Mouse (Mus musculus): ENCODE results near the gene Zfp57.

Gene Zfp57

GRCm38 (mm10) chr17:37045611-37046311 lies 44.8 kb downstream of the Zfp57 start, which contains the start of gene Gabbr1:
TSS of gene Gabbr1 (plus strand) at chr17:37045966.
- peak; percentile 29 to 40 for DNase-seq (ENCODE audit: low spot score in 2 of 2)

- DNase-seq (ENCODE audit: low spot score in 2 of 2) = peak; percentile 59 to 67
Observed at GRCm38 (mm10) chr17:37046312-37047112, 45.5 kb downstream of the Zfp57 start.

GRCm38 (mm10) chr17:37047332-37047976 lies 46.5 kb downstream of the Zfp57 start:
- no peak for DNase-seq (ENCODE audit: low spot score in 2 of 2)

- no peak for DNase-seq (ENCODE audit: low spot score in 2 of 2)
Observed at GRCm38 (mm10) chr17:37047981-37048380, 47.0 kb downstream of the Zfp57 start.

GRCm38 (mm10) chr17:37048383-37048782 lies 47.4 kb downstream of the Zfp57 start:
- DNase-seq (ENCODE audit: low spot score in 2 of 2) = no peak

GRCm38 (mm10) chr17:37049570-37050310 lies 48.8 kb downstream of the Zfp57 start:
- DNase-seq (ENCODE audit: low spot score in 2 of 2) = peak; percentile 28 to 32

GRCm38 (mm10) chr17:37050399-37050798 lies 49.4 kb downstream of the Zfp57 start:
- DNase-seq (ENCODE audit: low spot score in 2 of 2) = peak; percentile 63 to 76

GRCm38 (mm10) chr17:37050876-37051275 lies 49.9 kb downstream of the Zfp57 start:
- peak in 1 of 2 experiments; percentile 9 for DNase-seq (ENCODE audit: low spot score in 2 of 2)

GRCm38 (mm10) chr17:37051745-37052144 lies 50.8 kb downstream of the Zfp57 start:
- DNase-seq (ENCODE audit: low spot score in 2 of 2) = no peak

- no peak for DNase-seq (ENCODE audit: low spot score in 2 of 2)
Observed at GRCm38 (mm10) chr17:37056957-37057356, 56.0 kb downstream of the Zfp57 start.

Data from natural killer cell, adult 2 months (primary cell).